Mouse (Mus musculus) embryo, embryonic 10 days (tissue): ENCODE measurements around the gene Dnal4.

Experiments
- DNase-seq: peaks from one replicate; pipeline ENCODE4 v3.0.0-alpha.2; 2015; ENCODE audit warnings: low spot score

Dnal4 gene

GRCm38 (mm10) chr15:79763601-79764246 is 13.9 kb downstream of the Dnal4 start:
- no peak for DNase-seq

- no peak for DNase-seq
Measured at GRCm38 (mm10) chr15:79763001-79763400, 14.6 kb downstream of the Dnal4 start.

GRCm38 (mm10) chr15:79760956-79761355 is 16.7 kb downstream of the Dnal4 start:
- DNase-seq, result no peak

- no peak for DNase-seq
Measured at GRCm38 (mm10) chr15:79757118-79757517, 20.5 kb downstream of the Dnal4 start.

- no peak for DNase-seq
Measured at GRCm38 (mm10) chr15:79755977-79756625, 21.5 kb downstream of the Dnal4 start.

GRCm38 (mm10) chr15:79755176-79755575 is 22.5 kb downstream of the Dnal4 start:
- no peak for DNase-seq

- no peak for DNase-seq
Measured at GRCm38 (mm10) chr15:79753873-79754272, 23.8 kb downstream of the Dnal4 start.

- no peak for DNase-seq
Measured at GRCm38 (mm10) chr15:79753420-79753752, 24.3 kb downstream of the Dnal4 start.

- peak; percentile 81 for DNase-seq
Measured at GRCm38 (mm10) chr15:79752742-79753419, 24.8 kb downstream of the Dnal4 start.

GRCm38 (mm10) chr15:79751772-79752171 is 25.9 kb downstream of the Dnal4 start:
- DNase-seq, result no peak

- no peak for DNase-seq
Measured at GRCm38 (mm10) chr15:79750266-79750665, 27.4 kb downstream of the Dnal4 start.

- no peak for DNase-seq
Measured at GRCm38 (mm10) chr15:79749162-79749561, 28.5 kb downstream of the Dnal4 start.

- DNase-seq, result peak; percentile 58
Measured at GRCm38 (mm10) chr15:79747998-79748397, 29.7 kb downstream of the Dnal4 start.

GRCm38 (mm10) chr15:79745883-79746282 is 31.8 kb downstream of the Dnal4 start:
- DNase-seq, result no peak

GRCm38 (mm10) chr15:79745312-79745711 is 32.3 kb downstream of the Dnal4 start:
- DNase-seq, result no peak

GRCm38 (mm10) chr15:79744742-79745141 is 32.9 kb downstream of the Dnal4 start:
- no peak for DNase-seq

- DNase-seq, result no peak
Measured at GRCm38 (mm10) chr15:79744001-79744400, 33.6 kb downstream of the Dnal4 start.

GRCm38 (mm10) chr15:79742706-79743023 is 35.0 kb downstream of the Dnal4 start:
- no peak for DNase-seq

- peak; percentile 78 for DNase-seq
Measured at GRCm38 (mm10) chr15:79741921-79742705, 35.5 kb downstream of the Dnal4 start, which contains the start of gene Sun2. Gene Sun2 (minus strand): TSS chr15:79742536.

- DNase-seq, result no peak
Measured at GRCm38 (mm10) chr15:79741173-79741858, 36.3 kb downstream of the Dnal4 start.

- DNase-seq, result no peak
Measured at GRCm38 (mm10) chr15:79740739-79741138, 36.9 kb downstream of the Dnal4 start.

- no peak for DNase-seq
Measured at GRCm38 (mm10) chr15:79734311-79734710, 43.3 kb downstream of the Dnal4 start.
